Mouse (Mus musculus) embryo, embryonic 9.5 days (tissue): ENCODE measurements around the gene Arid4b.
"Not testable (repeated sequence)": the region's sequence is repeated elsewhere in the genome, so short reads cannot be mapped to it uniquely, and the experiment has no call there.

Experiments
- DNase-seq: peaks from one replicate; pipeline ENCODE4 v3.0.0-alpha.2; 2017; ENCODE audit errors: extremely low spot score

Arid4b gene

DNA sequence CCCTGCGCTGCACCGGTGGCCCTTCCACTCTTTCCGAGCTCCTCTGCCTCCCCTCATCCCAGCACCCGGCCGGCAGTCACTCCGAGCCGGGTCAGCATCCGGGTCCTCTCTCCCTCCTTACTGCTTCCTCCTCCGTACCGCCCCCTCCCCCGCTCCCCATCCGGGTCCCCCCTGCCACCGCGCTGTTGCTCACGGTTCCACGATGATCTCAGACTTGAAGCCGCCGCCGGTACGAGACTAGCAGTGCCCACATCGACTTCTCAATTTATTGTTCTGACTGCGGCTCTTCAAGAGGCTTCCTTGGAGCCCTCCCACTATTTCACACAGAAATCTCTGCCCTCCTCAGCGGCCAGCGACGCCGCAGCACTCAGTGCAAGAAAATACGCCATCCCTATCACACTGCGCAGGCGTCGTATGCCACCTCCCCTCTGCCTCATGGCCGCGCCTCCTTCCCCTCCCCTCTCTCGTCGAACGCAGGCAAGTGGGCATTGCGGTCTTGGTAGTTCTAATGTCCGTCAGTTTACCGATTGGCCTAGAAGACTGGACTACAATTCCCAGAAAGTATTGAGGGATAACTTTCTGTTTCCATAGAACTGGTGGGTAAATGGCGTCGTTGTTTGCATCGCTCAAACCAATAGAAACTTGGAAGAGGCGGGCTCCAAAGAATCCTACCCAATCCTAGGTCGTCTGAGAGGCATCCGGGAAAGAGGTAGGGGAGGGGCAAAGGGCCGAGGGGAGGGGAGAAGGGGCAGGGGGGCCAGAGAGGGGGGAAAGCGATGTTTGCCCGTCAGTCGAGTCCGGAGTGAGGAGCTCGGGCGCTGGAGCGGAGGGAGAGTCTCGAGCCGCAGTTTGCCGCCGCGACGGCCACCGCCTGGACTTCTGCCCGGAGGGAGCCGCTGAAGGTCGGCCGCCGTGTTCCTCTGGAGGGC, at the start of gene Arid4b, which contains the start of gene Ggps1:
Gene Arid4b, plus strand, starts transcription at position 220 of the 929 bp plus-strand sequence.
Gene Ggps1, minus strand, starts transcription at position 476 of the 929 bp plus-strand sequence.
- DNase-seq = peak; percentile 94

DNA sequence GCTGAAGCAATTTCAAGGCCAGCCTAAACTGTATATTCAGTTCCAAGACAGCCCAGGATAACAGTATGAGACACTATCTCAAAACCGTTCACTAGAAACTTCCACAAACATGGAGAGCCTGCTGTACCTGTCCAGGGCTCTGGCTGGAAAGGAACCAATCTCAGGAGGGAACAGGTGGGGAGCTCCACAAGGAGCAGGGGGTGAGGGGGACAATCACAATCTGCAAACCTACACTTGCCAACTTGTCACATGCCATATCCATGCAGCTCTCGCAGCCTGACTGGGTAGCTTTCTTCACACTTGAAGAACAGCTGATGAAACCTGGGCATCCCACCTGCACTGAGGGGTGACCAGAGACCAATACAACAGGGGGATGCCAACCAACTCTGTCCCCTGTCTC, 49.0 kb upstream of the Arid4b start:
- DNase-seq = no peak

DNA sequence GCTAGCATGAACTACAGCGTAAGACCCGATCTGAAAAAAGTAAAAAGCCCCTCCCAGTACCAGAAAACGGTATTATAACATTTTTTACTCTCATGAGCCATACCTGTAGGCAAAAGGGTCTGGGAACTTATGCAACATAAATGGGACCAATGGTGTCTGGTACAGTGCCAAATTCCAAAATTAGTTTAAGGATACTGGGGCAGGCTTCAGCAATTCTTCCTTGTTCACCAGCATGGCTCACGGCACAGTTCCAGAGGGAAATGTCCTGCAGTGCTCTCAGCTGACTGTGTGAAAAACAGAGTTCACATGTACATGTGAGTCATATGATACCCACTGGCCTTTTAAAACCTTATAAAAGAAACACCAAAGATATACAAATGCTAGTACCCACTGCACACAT, 48.5 kb upstream of the Arid4b start:
- no peak for DNase-seq

DNA sequence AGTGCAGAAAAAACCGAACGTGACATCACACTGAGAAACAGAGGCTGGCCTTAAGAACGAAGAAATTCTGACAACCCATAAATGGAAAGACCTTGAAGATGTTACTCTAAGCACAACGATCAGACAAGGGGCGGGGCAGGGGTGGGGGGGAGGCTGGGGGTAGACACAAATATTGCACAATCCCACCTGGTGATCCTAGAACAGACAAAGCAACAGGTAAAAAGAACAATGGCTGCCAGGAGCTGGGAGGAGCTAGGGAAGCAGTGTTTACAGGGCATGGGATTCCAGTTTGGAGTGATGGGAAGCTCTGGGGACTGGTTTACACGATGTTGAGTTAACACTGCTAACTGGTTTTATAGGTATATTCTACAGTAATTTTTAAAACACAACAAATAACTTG, 47.4 kb upstream of the Arid4b start:
- DNase-seq = no peak

DNA sequence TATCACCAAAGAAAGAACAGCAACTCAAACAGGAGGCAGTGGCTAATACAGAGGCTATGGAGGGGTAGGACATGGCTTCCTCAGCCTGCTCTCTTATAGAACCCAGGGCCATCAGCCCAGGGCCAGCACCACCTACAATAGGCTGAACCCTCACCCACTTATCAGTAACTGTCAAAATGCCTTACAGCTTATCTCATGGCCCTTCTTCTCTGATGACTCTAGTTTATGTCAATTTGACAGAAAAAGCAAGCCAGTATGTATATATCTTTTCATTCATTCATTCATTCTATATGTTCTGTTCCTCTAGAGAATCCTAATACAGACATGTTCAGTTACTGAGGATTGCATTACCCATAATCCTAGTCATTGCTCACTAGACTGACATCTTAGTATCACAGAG, 44.7 kb upstream of the Arid4b start:
- no peak for DNase-seq

DNA sequence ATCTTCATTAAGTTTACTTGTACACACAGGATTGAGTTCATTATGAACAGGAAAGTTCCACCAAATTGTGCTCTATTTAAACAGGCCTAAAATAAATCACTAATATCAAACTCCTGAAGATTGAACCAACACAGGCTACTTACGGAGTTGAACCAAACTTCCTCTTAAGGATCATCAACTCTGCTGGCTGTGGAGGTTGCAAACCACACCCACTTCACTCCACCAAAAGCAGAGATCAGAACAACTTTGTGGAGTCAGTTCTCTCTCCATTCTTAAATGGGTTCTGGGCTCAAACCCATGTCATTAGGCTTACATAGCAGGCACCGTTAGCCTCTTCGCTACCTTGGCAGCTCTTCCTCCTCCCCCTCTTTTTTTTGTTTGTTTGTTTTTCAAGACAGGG, 44.2 kb upstream of the Arid4b start:
- no peak for DNase-seq

DNA sequence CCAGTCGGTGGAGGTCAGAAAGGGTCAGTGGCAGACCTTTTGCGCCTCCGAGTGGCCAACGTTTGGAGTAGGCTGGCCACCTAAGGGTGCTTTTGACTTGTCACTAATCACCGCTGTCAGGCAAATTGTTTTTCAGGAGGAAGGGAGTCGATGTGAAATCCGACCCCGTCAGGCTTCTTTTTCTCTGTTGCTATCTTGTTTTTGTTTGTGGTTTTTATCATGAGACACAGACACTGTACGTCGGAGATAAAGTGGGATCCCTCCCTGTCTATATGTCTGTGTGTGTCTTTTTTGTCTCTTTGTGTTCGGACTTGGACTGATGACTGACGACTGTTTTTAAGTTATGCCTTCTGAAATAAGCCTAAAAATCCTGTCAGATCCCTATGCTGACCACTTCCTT, 41.6 kb upstream of the Arid4b start:
- not testable (repeated sequence) for DNase-seq

DNA sequence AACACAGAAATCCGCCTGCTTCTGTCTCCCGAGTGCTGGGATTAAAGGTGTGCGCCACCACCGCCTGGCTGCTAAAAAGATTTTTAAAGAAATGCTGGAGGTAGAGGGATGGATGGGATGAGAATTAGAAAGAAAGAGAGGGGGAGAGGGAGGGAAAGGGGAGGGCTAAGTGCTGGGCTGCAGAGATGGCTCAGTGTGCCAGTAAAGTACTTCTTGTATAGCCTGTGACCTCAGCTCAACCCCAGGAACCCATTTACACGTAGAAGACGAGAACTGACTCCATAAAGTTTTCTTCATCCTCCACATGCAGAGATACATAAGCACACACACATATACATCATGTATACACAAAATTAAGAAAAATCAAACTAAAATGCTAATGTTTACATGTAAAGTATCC, 37.5 kb upstream of the Arid4b start:
- DNase-seq = no peak

DNA sequence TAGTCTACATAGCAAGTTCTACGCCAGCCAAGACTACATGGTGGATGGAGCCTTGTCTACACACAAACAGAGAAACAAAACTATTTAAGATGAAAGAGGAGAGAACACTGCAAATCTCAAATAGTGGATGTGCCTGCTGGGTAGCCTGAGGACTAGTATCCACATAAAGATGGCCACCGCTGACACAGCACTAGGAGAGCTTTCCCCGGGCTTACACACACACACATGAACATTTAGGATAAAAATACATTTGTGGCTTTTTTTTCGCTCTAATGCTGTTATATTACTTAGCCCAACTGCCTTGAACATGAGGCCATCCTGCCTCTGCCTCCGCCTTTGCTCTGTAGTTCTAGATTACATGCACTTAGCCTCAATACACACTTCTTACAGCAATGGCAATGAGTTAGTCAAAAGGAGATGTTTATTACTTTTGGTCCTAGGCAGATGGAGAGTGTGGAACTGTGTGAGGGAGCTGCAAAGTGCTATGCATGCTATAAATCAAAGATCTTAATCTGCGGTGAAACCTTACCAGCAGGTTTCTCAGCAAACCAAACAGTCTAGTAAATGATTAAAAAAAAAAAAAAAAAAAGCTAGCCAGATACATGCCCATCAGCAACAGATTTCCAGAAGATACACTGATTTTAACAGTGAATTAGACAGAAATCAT, 36.7 kb upstream of the Arid4b start:
- DNase-seq = no peak

DNA sequence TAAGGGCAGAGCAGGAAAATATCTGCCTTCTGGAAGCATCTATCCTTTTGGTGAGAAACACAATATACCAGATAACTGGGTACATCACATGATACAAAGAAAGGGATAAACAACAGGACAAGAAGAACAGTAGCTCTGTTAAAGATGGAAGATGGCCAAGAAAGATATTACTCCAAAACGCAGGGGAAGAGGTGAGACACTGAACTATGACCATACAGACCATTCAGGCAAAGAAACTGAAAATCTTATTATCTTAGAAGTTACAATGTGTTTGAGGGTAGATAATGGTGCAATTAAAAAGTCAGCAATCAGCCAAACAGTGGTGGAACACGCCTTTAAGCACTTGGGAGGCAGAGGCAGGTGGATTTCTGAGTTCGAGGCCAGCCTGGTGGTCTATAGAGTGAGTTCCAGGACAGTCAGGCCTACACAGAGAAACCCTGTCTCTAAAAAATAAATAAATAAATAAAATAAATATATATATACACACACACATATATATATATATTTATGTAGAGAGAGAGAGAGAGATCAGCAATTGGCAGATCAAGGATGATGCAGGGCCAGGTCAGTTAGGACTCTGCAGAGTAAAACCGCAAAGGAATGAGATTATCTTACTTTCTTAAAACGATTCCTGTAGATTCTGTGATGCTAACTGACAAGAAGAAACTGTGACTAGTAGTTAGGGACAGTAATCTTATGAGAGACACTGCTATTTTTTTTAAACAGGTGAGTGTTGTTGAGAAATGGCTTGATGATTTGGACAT, 29.5 kb upstream of the Arid4b start:
- no peak for DNase-seq

DNA sequence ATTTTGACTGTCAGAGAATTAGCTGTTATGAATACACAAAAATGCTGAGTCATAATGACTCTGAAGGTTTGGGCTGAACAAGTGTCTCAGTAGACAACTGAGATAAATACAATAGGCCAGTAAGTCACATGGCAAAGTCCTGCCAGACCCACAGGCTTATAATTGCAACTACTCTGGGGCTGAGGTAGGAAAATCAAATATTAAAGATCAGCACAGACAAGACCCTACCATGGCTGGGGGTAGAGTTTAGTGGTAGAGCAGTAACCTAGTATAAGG, 29.0 kb upstream of the Arid4b start:
- no peak for DNase-seq

DNA sequence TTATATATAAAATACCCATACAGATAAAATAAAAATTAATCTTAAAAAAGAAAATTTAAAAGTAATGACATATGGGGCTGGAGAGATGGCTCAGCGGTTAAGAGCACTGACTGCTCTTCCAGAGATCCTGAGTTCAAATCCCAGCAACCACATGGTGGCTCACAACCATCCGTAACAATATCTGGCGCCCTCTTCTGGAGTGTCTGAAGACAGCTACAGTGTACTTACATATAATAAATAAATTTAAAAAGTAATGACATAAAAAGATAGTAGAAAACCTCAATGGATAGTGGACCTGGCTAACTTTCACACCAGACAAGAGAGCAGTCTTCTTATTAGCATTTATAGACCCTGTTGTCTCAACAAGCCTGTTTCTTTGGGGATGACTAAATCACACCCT, 27.7 kb upstream of the Arid4b start:
- DNase-seq = not testable (repeated sequence)

DNA sequence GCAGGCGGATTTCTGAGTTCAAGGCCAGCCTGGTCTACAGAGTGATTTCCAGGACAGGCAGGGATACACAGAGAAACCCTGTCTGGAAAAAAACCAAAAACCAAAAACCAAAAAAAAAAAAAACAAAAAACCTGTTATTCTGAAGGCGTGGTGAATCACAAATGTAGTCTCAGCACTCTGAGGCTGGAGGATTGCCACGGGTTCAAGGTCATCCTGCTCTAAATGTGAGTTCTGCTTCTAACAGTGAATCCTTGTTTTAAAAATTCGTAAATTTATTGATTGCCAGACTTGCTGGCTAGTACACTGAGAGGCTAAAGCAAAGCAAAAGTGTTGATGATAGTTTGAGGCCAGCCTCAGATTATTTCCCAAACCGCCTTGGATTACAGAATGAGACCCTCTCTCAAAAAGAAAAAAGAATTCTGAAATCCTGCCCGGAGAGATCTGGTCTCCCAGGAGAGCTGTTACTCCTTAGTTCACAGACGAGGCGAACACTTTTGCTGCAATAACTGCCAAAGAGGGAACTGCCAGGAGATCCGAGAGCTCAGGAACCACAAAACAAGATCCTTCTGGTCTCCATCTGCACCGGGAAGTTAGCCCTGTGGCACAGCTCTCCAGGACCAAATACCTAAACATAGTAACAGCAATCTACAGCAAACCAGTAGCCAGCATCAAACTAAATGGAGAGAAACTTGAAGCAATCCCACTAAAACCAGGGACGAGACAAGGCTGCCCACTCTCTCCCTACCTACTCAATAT, 27.0 kb upstream of the Arid4b start:
- no peak for DNase-seq

DNA sequence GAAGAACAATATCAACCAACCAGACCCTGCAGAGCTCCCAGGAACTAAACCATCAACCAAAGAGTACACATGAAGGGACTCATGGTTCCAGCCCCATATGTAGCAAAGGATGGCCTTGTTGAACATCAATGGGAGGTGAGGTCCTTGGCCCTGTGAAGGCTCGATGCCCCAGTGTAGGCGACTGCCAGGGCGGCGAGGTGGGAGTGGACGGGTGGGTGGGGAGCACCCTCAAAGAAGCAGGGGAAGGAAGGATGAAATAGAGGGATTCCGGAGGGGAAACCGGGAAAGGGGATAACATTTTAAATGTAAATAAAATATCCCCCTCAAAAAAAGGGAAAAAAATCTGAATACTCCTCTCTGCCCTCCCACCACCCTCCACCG, 24.1 kb upstream of the Arid4b start:
- no peak for DNase-seq

DNA sequence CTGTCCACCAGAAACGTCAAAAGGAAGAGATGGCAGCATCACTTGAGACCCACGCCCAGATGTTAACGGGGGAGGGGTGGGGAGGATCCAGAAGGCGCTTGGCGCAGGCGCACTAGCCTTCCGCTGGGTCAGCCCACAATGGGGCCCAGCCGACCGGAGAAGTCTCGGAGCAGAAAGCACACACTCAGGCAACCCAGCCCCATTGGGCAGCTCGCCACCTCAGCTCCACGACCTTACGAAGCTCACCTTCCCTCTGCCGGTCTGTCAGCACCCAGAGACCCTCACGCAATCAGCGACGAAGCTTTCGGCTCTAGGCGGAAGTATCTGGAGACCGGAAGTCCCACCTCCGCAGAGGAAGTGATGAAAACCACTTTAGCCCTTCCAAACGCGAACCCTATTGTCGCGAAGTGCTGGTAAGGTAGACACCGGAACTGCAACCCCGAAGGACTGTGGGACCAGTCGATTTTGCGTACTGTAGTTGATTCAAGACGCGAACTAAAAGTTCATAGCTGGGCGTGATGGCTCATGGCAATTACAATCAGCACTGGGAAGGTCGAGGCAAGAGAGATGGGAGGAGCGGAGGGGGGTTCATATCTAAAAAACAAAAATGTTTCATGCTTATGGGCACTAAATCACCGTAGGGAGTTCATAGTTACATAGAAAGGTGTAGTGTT, 23.6 kb upstream of the Arid4b start, which contains the start of gene Tbce:
Gene Tbce, minus strand, starts transcription at position 347 of the 674 bp plus-strand sequence.
- peak; percentile 90 for DNase-seq

DNA sequence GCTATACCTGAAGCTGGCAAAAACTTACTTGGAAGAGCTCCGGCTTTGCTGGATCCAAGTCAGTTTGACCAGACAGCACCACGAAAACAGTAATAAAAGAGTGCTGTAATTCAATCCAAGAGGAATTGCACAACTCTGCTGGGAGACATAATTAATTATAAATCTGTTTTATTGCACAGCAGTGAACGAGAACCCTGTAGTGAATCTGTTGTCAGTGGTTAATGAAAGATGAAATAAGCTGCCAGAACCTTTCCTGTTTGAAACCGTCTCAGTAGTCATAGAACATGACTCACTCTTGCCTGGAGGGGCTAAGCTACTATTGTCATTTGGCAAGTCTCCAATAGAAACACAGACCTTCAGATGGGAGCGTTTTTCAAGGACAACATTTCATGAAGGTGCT, 22.8 kb upstream of the Arid4b start:
- DNase-seq = no peak

DNA sequence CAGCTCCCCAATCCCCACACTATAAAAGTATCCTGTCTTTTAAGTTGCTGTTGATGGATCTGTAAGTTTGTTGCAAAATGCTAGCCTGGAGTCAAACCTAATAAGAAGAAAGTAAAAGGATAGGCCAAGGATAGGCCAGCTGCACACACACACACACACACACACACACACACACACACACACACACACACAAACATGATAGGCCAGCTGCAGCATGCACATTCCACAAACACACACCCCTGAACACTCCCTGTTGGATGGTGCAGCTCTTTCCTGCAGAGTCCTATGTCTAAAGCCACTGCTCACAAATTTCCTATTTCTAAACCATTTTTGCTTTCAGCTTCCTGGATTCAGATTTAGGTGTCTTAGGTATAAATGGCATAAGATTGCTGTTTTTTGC, 19.2 kb upstream of the Arid4b start:
- DNase-seq = no peak

DNA sequence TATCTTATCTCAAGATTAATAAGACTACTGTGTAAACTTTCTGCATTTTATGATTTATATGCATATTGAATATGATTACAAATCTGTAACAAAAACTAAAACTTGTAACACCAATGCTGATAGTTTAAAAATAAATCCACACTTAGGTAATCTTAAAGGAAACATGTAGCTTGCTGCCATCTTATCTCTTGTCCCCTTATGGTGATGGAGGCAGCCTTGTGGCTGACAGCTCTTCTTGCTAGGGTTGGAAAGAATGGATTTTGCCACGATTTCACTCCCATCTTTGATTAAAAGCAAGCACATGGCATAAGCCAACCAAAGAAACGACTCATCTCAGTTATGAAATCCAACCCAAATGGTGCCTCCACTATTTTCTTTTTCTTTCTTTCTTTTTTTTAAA, 18.5 kb upstream of the Arid4b start:
- no peak for DNase-seq

DNA sequence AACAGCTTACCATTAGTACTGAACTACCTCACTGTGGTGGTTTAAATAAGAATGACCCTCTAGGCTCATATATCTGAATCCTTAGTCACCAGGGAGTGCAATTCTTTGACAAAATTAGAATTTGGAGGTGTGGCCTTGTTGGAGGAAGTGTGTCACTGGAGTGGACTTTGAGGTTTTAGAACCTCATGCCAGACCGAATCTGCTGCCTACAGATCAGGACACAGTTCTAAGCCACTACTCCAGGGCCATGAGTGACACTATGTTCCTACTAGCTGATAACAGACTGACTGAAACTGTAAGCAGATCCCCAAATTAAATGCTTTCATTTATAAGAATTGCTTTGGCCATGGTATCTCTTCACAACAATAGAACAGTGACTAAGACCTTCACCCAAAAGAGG, 13.2 kb upstream of the Arid4b start:
- DNase-seq = no peak

DNA sequence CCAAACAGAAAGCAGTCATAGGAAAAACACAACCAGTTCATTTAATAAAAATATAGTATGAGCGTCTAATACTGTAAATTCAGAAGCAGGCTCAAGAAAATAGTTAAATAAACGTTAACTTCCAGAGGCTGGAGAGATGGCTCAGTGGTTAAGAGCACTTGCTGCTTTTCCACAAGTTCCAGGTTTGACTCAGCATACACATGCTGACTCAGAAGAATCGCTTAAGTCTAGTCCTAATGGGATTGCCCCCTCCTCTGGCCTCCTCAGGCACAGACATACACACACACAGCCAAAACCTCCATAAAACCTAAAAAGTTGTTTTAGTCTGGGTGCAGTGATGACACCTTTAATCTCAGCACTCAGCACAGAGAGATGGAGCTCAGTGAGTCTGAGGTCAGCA, 6.2 kb upstream of the Arid4b start:
- DNase-seq = no peak

DNA sequence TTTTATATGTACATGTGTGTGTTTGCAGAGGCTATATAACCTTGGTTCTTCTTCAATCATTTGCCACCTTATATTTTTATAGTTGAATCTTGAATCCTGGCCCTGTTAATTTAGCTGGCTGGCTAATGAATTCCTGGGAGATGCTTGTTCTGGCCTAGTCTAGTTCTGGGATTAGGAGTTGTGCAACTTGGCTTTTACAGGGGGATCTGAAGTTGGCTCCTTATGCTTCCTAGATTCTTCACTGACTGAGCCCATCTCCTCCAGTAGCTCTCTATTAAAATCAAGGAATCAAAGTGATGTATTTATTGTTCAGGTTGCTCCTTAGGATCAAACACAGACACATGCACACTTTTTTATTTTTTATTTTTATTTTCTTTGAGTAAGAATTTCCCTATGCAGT, 3.5 kb upstream of the Arid4b start:
- no peak for DNase-seq
